Mouse (Mus musculus) neural tube, embryonic 12.5 days (tissue): Measurements from ENCODE around the gene Ssrp1. TPM values are rescaled to one million over a fixed set of nuclear protein-coding genes. Genes with fewer than 3 reads are reported as not detected.

Experiments used
- polyA plus RNA-seq: library from polyadenylated mRNA; unstranded; fragments of >200 nt; fragmentation: Nextera tagmentation; extraction: Ambion mirVana; gene quantifications from 2 replicates; pipeline ENCODE4 v1.2.1, GENCODE M21; 2016

Gene Ssrp1
- polyA plus RNA-seq, 1 experiment from 2014 or later = 237 TPM

Other genes starting within 250 kb of the Ssrp1 start
- gene Ube2l6, start 238.4 kb upstream of the Ssrp1 start, polyA plus RNA-seq = 22.8 and 23.2 TPM in 2 replicates
- not detected in 2 replicates for gene Smtnl1, start 214.6 kb upstream of the Ssrp1 start, polyA plus RNA-seq
- 37.6 and 39.4 TPM in 2 replicates for gene Timm10, start 210.2 kb upstream of the Ssrp1 start, polyA plus RNA-seq
- 8.4 and 10.2 TPM in 2 replicates for gene Slc43a1, start 198.4 kb upstream of the Ssrp1 start, polyA plus RNA-seq
- gene Rtn4rl2, start 150.5 kb upstream of the Ssrp1 start, polyA plus RNA-seq = 9.5 and 14.7 TPM in 2 replicates
- 14.9 and 15.9 TPM in 2 replicates for gene Slc43a3, start 100.7 kb upstream of the Ssrp1 start, polyA plus RNA-seq
- gene Prg2, start 56.8 kb upstream of the Ssrp1 start, polyA plus RNA-seq = 0.83 and 1.3 TPM in 2 replicates
- 0.46 TPM in 1 of 2 replicates, not detected in the other for gene Prg3, start 49.0 kb upstream of the Ssrp1 start, polyA plus RNA-seq
- 40.0 and 51.0 TPM in 2 replicates for gene P2rx3, start 228 bp downstream of the Ssrp1 start, polyA plus RNA-seq
- gene Tnks1bp1, start 10.8 kb downstream of the Ssrp1 start, polyA plus RNA-seq = 30.1 and 32.2 TPM in 2 replicates
- gene Aplnr, start 99.0 kb downstream of the Ssrp1 start, polyA plus RNA-seq = 37.8 and 42.3 TPM in 2 replicates
- gene Lrrc55, start 160.0 kb downstream of the Ssrp1 start, polyA plus RNA-seq = 2.1 and 2.9 TPM in 2 replicates